Mouse (Mus musculus) embryonic facial prominence, embryonic 15.5 days (tissue): ENCODE measurements around the gene Cd79a. TPM values are rescaled to one million over a fixed set of nuclear protein-coding genes. Genes with fewer than 3 reads are reported as not detected.

Experiments used
- ATAC-seq: fragments of 200-750 bp; cut with Nextera tagmentation; 2 replicates; pipeline ENCODE4 v1.8.0; 2017; ENCODE audit warnings: low read depth, moderate TSS enrichment; ENCODE audit not compliant: insufficient number of reproducible peaks, low FRiP score, low TSS enrichment
- H3K27ac ChIP-seq: fragments of 300-500 bp; sonication (generic); replicated peaks from 2 replicates; pipeline ENCODE4 v1.5.1; 2015; ENCODE audit warnings: mild to moderate bottlenecking, inconsistent platforms
- H3K27me3 ChIP-seq: fragments of 300-500 bp; sonication (generic); 2 replicates; pipeline ENCODE4 v1.6.1; 2015; ENCODE audit warnings: inconsistent platforms
- H3K36me3 ChIP-seq: fragments of 300-500 bp; sonication (generic); 2 replicates; pipeline ENCODE4 v1.6.1; 2015; ENCODE audit warnings: mild to moderate bottlenecking, inconsistent platforms
- H3K4me1 ChIP-seq: fragments of 300-500 bp; sonication (generic); 2 replicates; pipeline ENCODE4 v1.6.1; 2015; ENCODE audit warnings: inconsistent platforms
- H3K4me2 ChIP-seq: fragments of 300-500 bp; sonication (generic); replicated peaks from 2 replicates; pipeline ENCODE4 v1.6.1; 2015; ENCODE audit warnings: mild to moderate bottlenecking, inconsistent platforms
- H3K4me3 ChIP-seq: fragments of 300-500 bp; sonication (generic); replicated peaks from 2 replicates; pipeline ENCODE4 v1.5.1; 2015; ENCODE audit warnings: mild to moderate bottlenecking, inconsistent platforms
- H3K9ac ChIP-seq: fragments of 300-500 bp; sonication (generic); 2 replicates; pipeline ENCODE4 v1.6.1; 2015; ENCODE audit warnings: inconsistent platforms
- H3K9me3 ChIP-seq: fragments of 300-500 bp; sonication (generic); replicated peaks from 2 replicates; pipeline ENCODE4 v1.6.1; 2016; ENCODE audit warnings: inconsistent platforms
- WGBS: fragments of 180-500 bp; shearing (Covaris S2); methylation state at CpG from one replicate; pipeline ENCODE4 v1.1.7; 2015; 5-methylcytosine and 5-hydroxymethylcytosine counted together
- polyA plus RNA-seq: library from polyadenylated mRNA; unstranded; fragments of >200 nt; fragmentation: Nextera tagmentation; extraction: Ambion mirVana; gene quantifications from 2 replicates; pipeline ENCODE4 v1.2.1, GENCODE M21; 2015

The Cd79a gene
- polyA plus RNA-seq, 1 experiment from 2014 or later: 0.69 TPM

GRCm38 (mm10) chr7:24931651-24932050, 34.5 kb downstream of the Cd79a start:
- no peak overlapping the region for H3K9ac ChIP-seq
- H3K4me1 ChIP-seq: peaks cover 8% of the 10 kb centered on the region; the same call in 1 of the 2 replicates
- peaks cover 3% of the 10 kb centered on the region; the same call in 1 of the 2 replicates for H3K36me3 ChIP-seq
- no peak overlapping the region for H3K4me2 ChIP-seq
- no peak overlapping the region for H3K4me3 ChIP-seq
- 2% methylated on average over 14 of the region's 15 CpGs for WGBS
- H3K27me3 ChIP-seq: peaks cover 82% of the 10 kb centered on the region
- no peak for ATAC-seq
- H3K27ac ChIP-seq: no peak overlapping the region
- no peaks in the 10 kb centered on the region for H3K9me3 ChIP-seq

GRCm38 (mm10) chr7:24943641-24944040, 46.5 kb downstream of the Cd79a start:
- no peak overlapping the region for H3K4me3 ChIP-seq
- H3K4me2 ChIP-seq: no peak overlapping the region
- H3K4me1 ChIP-seq: peaks cover 11% of the 10 kb centered on the region

GRCm38 (mm10) chr7:24944257-24944950, 47.2 kb downstream of the Cd79a start, which contains the start of gene Gm4881:
Gene Gm4881 (minus strand): TSS chr7:24944494.
- Histone ChIP-seq H3K36me3 (no peaks in the 10 kb centered on the region), H3K27ac (no peak within 1 kb of the TSS), H3K4me2 (peak within 1 kb of the TSS; percentile 78), H3K27me3 (peaks cover 98% of the 10 kb centered on the region), H3K4me3 (peak within 1 kb of the TSS; percentile 46), H3K9ac (no peak within 1 kb of the TSS), H3K9me3 (no peaks in the 10 kb centered on the region), H3K4me1 (peaks cover 11% of the 10 kb centered on the region)
- WGBS: under 1% methylated on average over 64 of the region's 72 CpGs
- ATAC-seq: no peak

More at GRCm38 (mm10) chr7:24943641-24944040, 46.5 kb downstream of the Cd79a start:
- H3K9me3 ChIP-seq: no peaks in the 10 kb centered on the region
- no peak overlapping the region for H3K27ac ChIP-seq
- ATAC-seq: no peak
- H3K27me3 ChIP-seq: peaks cover 95% of the 10 kb centered on the region
- 6% methylated on average over 6 of the region's 6 CpGs for WGBS
- H3K36me3 ChIP-seq: no peaks in the 10 kb centered on the region
- H3K9ac ChIP-seq: no peak overlapping the region

- H3K4me1 ChIP-seq: peaks cover 11% of the 10 kb centered on the region
- H3K4me2 ChIP-seq: no peak overlapping the region
- no peak for ATAC-seq
- 3% methylated on average over 7 of the region's 7 CpGs for WGBS
- no peak overlapping the region for H3K27ac ChIP-seq
- H3K27me3 ChIP-seq: peaks cover 100% of the 10 kb centered on the region
- no peak overlapping the region for H3K9ac ChIP-seq
- no peak overlapping the region for H3K4me3 ChIP-seq
- H3K36me3 ChIP-seq: no peaks in the 10 kb centered on the region
- no peaks in the 10 kb centered on the region for H3K9me3 ChIP-seq
Measured at GRCm38 (mm10) chr7:24947316-24948048, 50.3 kb downstream of the Cd79a start.

GRCm38 (mm10) chr7:24948774-24949173, 51.6 kb downstream of the Cd79a start:
- H3K9me3 ChIP-seq: no peaks in the 10 kb centered on the region
- H3K27me3 ChIP-seq: peaks cover 100% of the 10 kb centered on the region
- no peak overlapping the region for H3K4me2 ChIP-seq
- no peak for ATAC-seq
- H3K9ac ChIP-seq: no peak overlapping the region
- H3K27ac ChIP-seq: no peak overlapping the region
- no peaks in the 10 kb centered on the region for H3K36me3 ChIP-seq
- 1% methylated on average over 28 of the region's 29 CpGs for WGBS
- peaks cover 11% of the 10 kb centered on the region for H3K4me1 ChIP-seq
- no peak overlapping the region for H3K4me3 ChIP-seq

- Histone ChIP-seq H3K9me3 (no peaks in the 10 kb centered on the region), H3K4me2 (no peak overlapping the region), H3K27ac (no peak overlapping the region), H3K27me3 (peaks cover 100% of the 10 kb centered on the region), H3K36me3 (no peaks in the 10 kb centered on the region), H3K4me1 (peaks cover 5% of the 10 kb centered on the region; the same call in 1 of the 2 replicates), H3K9ac (no peak overlapping the region), H3K4me3 (no peak overlapping the region)
- ATAC-seq: no peak
- WGBS: under 1% methylated on average over 8 of the region's 8 CpGs
Measured at GRCm38 (mm10) chr7:24949958-24950623, 52.9 kb downstream of the Cd79a start.

Other genes with a start within 250 kb of the Cd79a start
- not detected in 2 replicates for gene Tex101, start 220.7 kb upstream of the Cd79a start, polyA plus RNA-seq
- not detected in 2 replicates for gene BC049730, start 188.1 kb upstream of the Cd79a start, polyA plus RNA-seq
- gene Gm4763, start 170.5 kb upstream of the Cd79a start, polyA plus RNA-seq: not detected in 2 replicates
- gene Cd177, start 137.1 kb upstream of the Cd79a start, polyA plus RNA-seq: 0.66 and 1.3 TPM in 2 replicates
- gene Ceacam10, start 120.2 kb upstream of the Cd79a start, polyA plus RNA-seq: 0.35 TPM in 2 replicates
- gene Gm9844, start 35.2 kb upstream of the Cd79a start, polyA plus RNA-seq: 8.1 and 21.7 TPM in 2 replicates
- gene Lypd4, start 27.4 kb upstream of the Cd79a start, polyA plus RNA-seq: not detected in 2 replicates
- 0.09 TPM in 1 of 2 replicates, not detected in the other for gene Dmrtc2, start 27.3 kb upstream of the Cd79a start, polyA plus RNA-seq
- gene Rps19, start 13.0 kb upstream of the Cd79a start, polyA plus RNA-seq: 2,979 and 3,008 TPM in 2 replicates
- gene Arhgef1, start 5.5 kb downstream of the Cd79a start, polyA plus RNA-seq: 121 and 126 TPM in 2 replicates
- not detected in 2 replicates for gene Gm4881, start 47.1 kb downstream of the Cd79a start, polyA plus RNA-seq
- 211 and 215 TPM in 2 replicates for gene Rabac1, start 75.4 kb downstream of the Cd79a start, polyA plus RNA-seq
- gene Atp1a3, start 108.6 kb downstream of the Cd79a start, polyA plus RNA-seq: 1.5 and 2.0 TPM in 2 replicates
- 6.0 and 6.7 TPM in 2 replicates for gene Grik5, start 175.0 kb downstream of the Cd79a start, polyA plus RNA-seq
- gene Zfp574, start 175.2 kb downstream of the Cd79a start, polyA plus RNA-seq: 31.7 and 35.8 TPM in 2 replicates